Mouse (Mus musculus): ENCODE results near the gene Marc1. TPM values are rescaled to one million over a fixed set of nuclear protein-coding genes. Genes with fewer than 3 reads are reported as not detected.

The Marc1 gene
- polyA plus RNA-seq, 1 experiment from 2014 or later: 0.26 TPM

- Histone ChIP-seq H3K4me2 (replicated peaks; ENCODE audit: low read depth, low read length) (no peak overlapping the region), H3K9me3 (ENCODE audit: low read length) (no peaks in the 10 kb centered on the region), H3K9ac (replicated peaks; ENCODE audit: low read length) (no peak overlapping the region), H3K27ac (ENCODE audit: low read length) (no peak overlapping the region), H3K36me3 (ENCODE audit: insufficient read depth, low read length) (no peaks in the 10 kb centered on the region), H3K4me1 (ENCODE audit: insufficient read depth, low read length) (peaks cover 8% of the 10 kb centered on the region), H3K27me3 (ENCODE audit: insufficient read depth, low read length) (peaks cover 59% of the 10 kb centered on the region), H3K4me3 (ENCODE audit: low read length) (no peak overlapping the region)
- WGBS: 41% methylated on average over 9 of the region's 9 CpGs
- no peak for ATAC-seq (ENCODE audit: low FRiP score, low TSS enrichment)
These were observed 35.8 kb downstream of the Marc1 start for GRCm38 (mm10) chr1:184775289-184775688.

- Histone ChIP-seq H3K36me3 (ENCODE audit: insufficient read depth, low read length) (no peaks in the 10 kb centered on the region), H3K27ac (ENCODE audit: low read length) (no peak overlapping the region), H3K9ac (replicated peaks; ENCODE audit: low read length) (no peak overlapping the region), H3K4me2 (replicated peaks; ENCODE audit: low read depth, low read length) (peak overlapping the region; percentile 17), H3K4me3 (ENCODE audit: low read length) (no peak overlapping the region), H3K9me3 (ENCODE audit: low read length) (no peaks in the 10 kb centered on the region), H3K27me3 (ENCODE audit: insufficient read depth, low read length) (peaks cover 37% of the 10 kb centered on the region), H3K4me1 (ENCODE audit: insufficient read depth, low read length) (peaks cover 8% of the 10 kb centered on the region)
- peak; percentile 40; the same call in 1 of the 2 replicates for ATAC-seq (ENCODE audit: low FRiP score, low TSS enrichment)
- WGBS: 9% methylated on average over 9 of the region's 9 CpGs
These were observed 39.2 kb downstream of the Marc1 start for GRCm38 (mm10) chr1:184771891-184772249.

- Histone ChIP-seq H3K36me3 (ENCODE audit: insufficient read depth, low read length) (no peaks in the 10 kb centered on the region), H3K4me3 (ENCODE audit: low read length) (no peak overlapping the region), H3K9me3 (ENCODE audit: low read length) (no peaks in the 10 kb centered on the region), H3K4me1 (ENCODE audit: insufficient read depth, low read length) (peaks cover 8% of the 10 kb centered on the region), H3K4me2 (replicated peaks; ENCODE audit: low read depth, low read length) (peak overlapping the region; percentile 17), H3K27ac (ENCODE audit: low read length) (no peak overlapping the region), H3K9ac (replicated peaks; ENCODE audit: low read length) (no peak overlapping the region), H3K27me3 (ENCODE audit: insufficient read depth, low read length) (peaks cover 32% of the 10 kb centered on the region)
- peak; percentile 81 for ATAC-seq (ENCODE audit: low FRiP score, low TSS enrichment)
- 16% methylated on average over 18 of the region's 18 CpGs for WGBS
These were observed 39.8 kb downstream of the Marc1 start for GRCm38 (mm10) chr1:184771202-184771890.

- Histone ChIP-seq H3K4me2 (replicated peaks; ENCODE audit: low read depth, low read length) (no peak overlapping the region), H3K36me3 (ENCODE audit: insufficient read depth, low read length) (no peaks in the 10 kb centered on the region), H3K4me3 (ENCODE audit: low read length) (no peak overlapping the region), H3K27me3 (ENCODE audit: insufficient read depth, low read length) (no peaks in the 10 kb centered on the region), H3K27ac (ENCODE audit: low read length) (no peak overlapping the region), H3K9ac (replicated peaks; ENCODE audit: low read length) (no peak overlapping the region), H3K9me3 (ENCODE audit: low read length) (no peaks in the 10 kb centered on the region), H3K4me1 (ENCODE audit: insufficient read depth, low read length) (no peaks in the 10 kb centered on the region)
- WGBS: 39% methylated on average over 3 of the region's 3 CpGs
- no peak for ATAC-seq (ENCODE audit: low FRiP score, low TSS enrichment)
These were observed 47.2 kb downstream of the Marc1 start for GRCm38 (mm10) chr1:184763866-184764265.

- H3K9me3 ChIP-seq (ENCODE audit: low read length): no peaks in the 10 kb centered on the region
- H3K9ac ChIP-seq (replicated peaks; ENCODE audit: low read length): no peak overlapping the region
- H3K36me3 ChIP-seq (ENCODE audit: insufficient read depth, low read length): no peaks in the 10 kb centered on the region
- no peak for ATAC-seq (ENCODE audit: low FRiP score, low TSS enrichment)
- H3K27ac ChIP-seq (ENCODE audit: low read length): no peak overlapping the region
- H3K4me2 ChIP-seq (replicated peaks; ENCODE audit: low read depth, low read length): no peak overlapping the region
- 47% methylated on average over 5 of the region's 5 CpGs for WGBS
- no peaks in the 10 kb centered on the region for H3K27me3 ChIP-seq (ENCODE audit: insufficient read depth, low read length)
- no peak overlapping the region for H3K4me3 ChIP-seq (ENCODE audit: low read length)
- no peaks in the 10 kb centered on the region for H3K4me1 ChIP-seq (ENCODE audit: insufficient read depth, low read length)
These were observed 48.2 kb downstream of the Marc1 start for GRCm38 (mm10) chr1:184762941-184763340.

- no peaks in the 10 kb centered on the region for H3K36me3 ChIP-seq (ENCODE audit: insufficient read depth, low read length)
- ATAC-seq (ENCODE audit: low FRiP score, low TSS enrichment): no peak
- H3K9me3 ChIP-seq (ENCODE audit: low read length): no peaks in the 10 kb centered on the region
- no peak overlapping the region for H3K4me3 ChIP-seq (ENCODE audit: low read length)
- no peaks in the 10 kb centered on the region for H3K4me1 ChIP-seq (ENCODE audit: insufficient read depth, low read length)
- no peaks in the 10 kb centered on the region for H3K27me3 ChIP-seq (ENCODE audit: insufficient read depth, low read length)
- no peak overlapping the region for H3K9ac ChIP-seq (replicated peaks; ENCODE audit: low read length)
- WGBS: 53% methylated on average over 4 of the region's 4 CpGs
- H3K4me2 ChIP-seq (replicated peaks; ENCODE audit: low read depth, low read length): no peak overlapping the region
- H3K27ac ChIP-seq (ENCODE audit: low read length): no peak overlapping the region
These were observed 49.1 kb downstream of the Marc1 start for GRCm38 (mm10) chr1:184761988-184762387.

- H3K4me2 ChIP-seq (replicated peaks; ENCODE audit: low read depth, low read length): no peak overlapping the region
- no peak for ATAC-seq (ENCODE audit: low FRiP score, low TSS enrichment)
- no peak overlapping the region for H3K4me3 ChIP-seq (ENCODE audit: low read length)
- H3K27me3 ChIP-seq (ENCODE audit: insufficient read depth, low read length): peaks cover 6% of the 10 kb centered on the region
- peaks cover 12% of the 10 kb centered on the region for H3K4me1 ChIP-seq (ENCODE audit: insufficient read depth, low read length)
- WGBS: 87% methylated on average over 5 of the region's 5 CpGs
- H3K27ac ChIP-seq (ENCODE audit: low read length): no peak overlapping the region
- no peak overlapping the region for H3K9ac ChIP-seq (replicated peaks; ENCODE audit: low read length)
- H3K9me3 ChIP-seq (ENCODE audit: low read length): no peaks in the 10 kb centered on the region
- no peaks in the 10 kb centered on the region for H3K36me3 ChIP-seq (ENCODE audit: insufficient read depth, low read length)
These were observed 58.4 kb downstream of the Marc1 start for GRCm38 (mm10) chr1:184752671-184753070.

- peaks cover 8% of the 10 kb centered on the region; the same call in 1 of the 2 replicates for H3K27me3 ChIP-seq (ENCODE audit: insufficient read depth, low read length)
- H3K36me3 ChIP-seq (ENCODE audit: insufficient read depth, low read length): no peaks in the 10 kb centered on the region
- no peak overlapping the region for H3K9ac ChIP-seq (replicated peaks; ENCODE audit: low read length)
- H3K4me2 ChIP-seq (replicated peaks; ENCODE audit: low read depth, low read length): no peak overlapping the region
- ATAC-seq (ENCODE audit: low FRiP score, low TSS enrichment): no peak
- no peaks in the 10 kb centered on the region for H3K9me3 ChIP-seq (ENCODE audit: low read length)
- H3K4me1 ChIP-seq (ENCODE audit: insufficient read depth, low read length): peaks cover 8% of the 10 kb centered on the region
- WGBS: 57% methylated on average over 11 of the region's 11 CpGs
- H3K27ac ChIP-seq (ENCODE audit: low read length): no peak overlapping the region
- H3K4me3 ChIP-seq (ENCODE audit: low read length): no peak overlapping the region
These were observed 60.9 kb downstream of the Marc1 start for GRCm38 (mm10) chr1:184750114-184750664.

GRCm38 (mm10) chr1:184748692-184749152, 62.4 kb downstream of the Marc1 start:
- Histone ChIP-seq H3K4me2 (replicated peaks; ENCODE audit: low read depth, low read length) (no peak overlapping the region), H3K9me3 (ENCODE audit: low read length) (no peaks in the 10 kb centered on the region), H3K9ac (replicated peaks; ENCODE audit: low read length) (no peak overlapping the region), H3K27me3 (ENCODE audit: insufficient read depth, low read length) (peaks cover 8% of the 10 kb centered on the region; the same call in 1 of the 2 replicates), H3K27ac (ENCODE audit: low read length) (peak overlapping the region; percentile 79), H3K4me1 (ENCODE audit: insufficient read depth, low read length) (peaks cover 11% of the 10 kb centered on the region), H3K4me3 (ENCODE audit: low read length) (no peak overlapping the region), H3K36me3 (ENCODE audit: insufficient read depth, low read length) (no peaks in the 10 kb centered on the region)
- WGBS: 35% methylated on average over 14 of the region's 14 CpGs
- peak; percentile 75 for ATAC-seq (ENCODE audit: low FRiP score, low TSS enrichment)

GRCm38 (mm10) chr1:184737876-184738479, 73.1 kb downstream of the Marc1 start:
- Histone ChIP-seq H3K9ac (replicated peaks; ENCODE audit: low read length) (no peak overlapping the region), H3K9me3 (ENCODE audit: low read length) (no peaks in the 10 kb centered on the region), H3K4me2 (replicated peaks; ENCODE audit: low read depth, low read length) (no peak overlapping the region; the same call in 1 of the 2 replicates), H3K36me3 (ENCODE audit: insufficient read depth, low read length) (no peaks in the 10 kb centered on the region), H3K4me1 (ENCODE audit: insufficient read depth, low read length) (peaks cover 8% of the 10 kb centered on the region), H3K27me3 (ENCODE audit: insufficient read depth, low read length) (peaks cover 61% of the 10 kb centered on the region), H3K4me3 (ENCODE audit: low read length) (no peak overlapping the region), H3K27ac (ENCODE audit: low read length) (no peak overlapping the region)
- peak; percentile 58; the same call in 1 of the 2 replicates for ATAC-seq (ENCODE audit: low FRiP score, low TSS enrichment)
- WGBS: 5% methylated on average over 14 of the region's 14 CpGs

Measured in kidney, embryonic 16.5 days (tissue).